Mouse (Mus musculus) layer of hippocampus, postnatal 10 days (tissue): Measurements from ENCODE around the gene Slc6a2. TPM values are rescaled to one million over a fixed set of nuclear protein-coding genes. Genes with fewer than 3 reads are reported as not detected.

ENCODE experiments used
- DNase-seq, 2 experiments: peaks; one replicate each; pipeline ENCODE4 v3.0.0; 2021; ENCODE audit warnings: low spot score in 2 of 2
- long read RNA-seq: library from polyadenylated mRNA; stranded (forward); transcript quantifications from one replicate; pipeline ENCODE4 v2.0.0, GENCODE M21; 2023
- total RNA-seq, 2 experiments: library from RNA; stranded (reverse); gene quantifications; 2 replicates each; pipeline ENCODE4 v1.2.3; 2021

Slc6a2 gene
- total RNA-seq, result under 1 TPM; 0.22 to 0.34 TPM
- long read RNA-seq, result 0 reads

GRCm38 (mm10) chr8:92959779-92960178 is at the start of gene Slc6a2:
TSS of gene Slc6a2 (plus strand) at chr8:92960079.
- DNase-seq, result no peak

- DNase-seq, result no peak
Measured at GRCm38 (mm10) chr8:92911477-92911876, 48.4 kb upstream of the Slc6a2 start.

- no peak for DNase-seq
Measured at GRCm38 (mm10) chr8:92913396-92913795, 46.5 kb upstream of the Slc6a2 start.

GRCm38 (mm10) chr8:92916082-92916481 is 43.8 kb upstream of the Slc6a2 start:
- no peak for DNase-seq

- no peak for DNase-seq
Measured at GRCm38 (mm10) chr8:92921768-92922167, 38.1 kb upstream of the Slc6a2 start.

GRCm38 (mm10) chr8:92928986-92929385 is 30.9 kb upstream of the Slc6a2 start:
- DNase-seq, result no peak

- no peak for DNase-seq
Measured at GRCm38 (mm10) chr8:92938056-92938455, 21.8 kb upstream of the Slc6a2 start.

GRCm38 (mm10) chr8:92949071-92949470 is 10.8 kb upstream of the Slc6a2 start:
- DNase-seq, result no peak

- DNase-seq, result no peak
Measured at GRCm38 (mm10) chr8:92950639-92951371, 9.1 kb upstream of the Slc6a2 start.

- DNase-seq, result no peak
Measured at GRCm38 (mm10) chr8:92954044-92954443, 5.8 kb upstream of the Slc6a2 start.

GRCm38 (mm10) chr8:92960451-92960911 is 602 bp downstream of the Slc6a2 start:
- no peak for DNase-seq

GRCm38 (mm10) chr8:92961088-92961487 is 1.2 kb downstream of the Slc6a2 start:
- no peak for DNase-seq

GRCm38 (mm10) chr8:92964556-92964955 is 4.7 kb downstream of the Slc6a2 start:
- no peak for DNase-seq

- peak; percentile 31 to 43 for DNase-seq
Measured at GRCm38 (mm10) chr8:92972949-92973348, 13.1 kb downstream of the Slc6a2 start.

GRCm38 (mm10) chr8:92976656-92977055 is 16.8 kb downstream of the Slc6a2 start:
- no peak for DNase-seq

GRCm38 (mm10) chr8:92982491-92982890 is 22.6 kb downstream of the Slc6a2 start:
- no peak for DNase-seq

GRCm38 (mm10) chr8:92984376-92984775 is 24.5 kb downstream of the Slc6a2 start:
- no peak for DNase-seq

GRCm38 (mm10) chr8:92996840-92997239 is 37.0 kb downstream of the Slc6a2 start:
- DNase-seq, result peak; percentile 60 to 71

- peak; percentile 67 to 75 for DNase-seq
Measured at GRCm38 (mm10) chr8:92998600-92998999, 38.7 kb downstream of the Slc6a2 start.

GRCm38 (mm10) chr8:93010286-93010685 is 50.4 kb downstream of the Slc6a2 start:
- peak; percentile 41 to 52 for DNase-seq

GRCm38 (mm10) chr8:93011439-93011838 is 51.6 kb downstream of the Slc6a2 start:
- DNase-seq, result peak; percentile 93

GRCm38 (mm10) chr8:93012226-93012625 is 52.3 kb downstream of the Slc6a2 start:
- peak in 1 of 2 experiments; percentile 24 for DNase-seq

- DNase-seq, result no peak
Measured at GRCm38 (mm10) chr8:93014300-93014699, 54.4 kb downstream of the Slc6a2 start.
